Mouse (Mus musculus) ES-Bruce4 (cell line): ENCODE results near the gene Iqschfp.

Source experiments
- CTCF ChIP-seq: IDR thresholded peaks from one replicate; pipeline ENCODE4 v1.8.1; 2011; ENCODE audit warnings: low read depth, low read length
- EP300 ChIP-seq: IDR thresholded peaks from 2 replicates; pipeline ENCODE4 v1.6.1; 2011; ENCODE audit warnings: low read depth, low read length; ENCODE audit not compliant: insufficient read depth

- TF ChIP-seq CTCF (no peak), EP300 (no peak)
Observed at GRCm38 (mm10) chr3:68506769-68507318, 614.8 kb downstream of the Iqschfp start.
